Mouse (Mus musculus) left cerebral cortex, adult 2 months (tissue): Measurements from ENCODE around the gene Gm39566. TPM values are rescaled to one million over a fixed set of nuclear protein-coding genes. Genes with fewer than 3 reads are reported as not detected.
"Not testable (repeated sequence)": the region's sequence is repeated elsewhere in the genome, so short reads cannot be mapped to it uniquely, and the experiment has no call there.

ENCODE experiments used
- DNase-seq, 2 experiments: peaks; one replicate each; pipeline ENCODE4 v3.0.0; 2021 to 2022; ENCODE audit warnings: low spot score in 2 of 2, mixed read lengths in 1 of 2; ENCODE audit errors: extremely low spot score in 1 of 2
- H3K27ac ChIP-seq: fragments of 200-600 bp; 2 replicates; pipeline ENCODE4 v1.8.1; 2022
- H3K4me3 ChIP-seq: fragments of 200-600 bp; 2 replicates; pipeline ENCODE4 v1.8.1; 2022
- CTCF ChIP-seq: fragments of 200-600 bp; IDR thresholded peaks from 2 replicates; pipeline ENCODE4 v1.8.1; 2022; ENCODE audit warnings: antibody characterized with exemption, mild to moderate bottlenecking, moderate library complexity
- intact Hi-C: fragments of 180-260 bp; cut with DNase I; formaldehyde crosslinking; loops from one replicate; pipeline ENCODE4 v1.15.1; 2025
- long read RNA-seq, 2 experiments: library from polyadenylated mRNA; stranded (forward); transcript quantifications; one replicate each; pipeline ENCODE4 v2.0.0; 2021; ENCODE audit warnings: borderline mapping rate in 2 of 2
- total RNA-seq, 2 experiments: library from RNA; stranded (reverse); gene quantifications; 2 replicates each; pipeline ENCODE4 v1.2.3; 2021

Gene Gm39566
- total RNA-seq: not detected
- long read RNA-seq, experiment 1: 0 reads
- long read RNA-seq, experiment 2: 0 reads

DNA sequence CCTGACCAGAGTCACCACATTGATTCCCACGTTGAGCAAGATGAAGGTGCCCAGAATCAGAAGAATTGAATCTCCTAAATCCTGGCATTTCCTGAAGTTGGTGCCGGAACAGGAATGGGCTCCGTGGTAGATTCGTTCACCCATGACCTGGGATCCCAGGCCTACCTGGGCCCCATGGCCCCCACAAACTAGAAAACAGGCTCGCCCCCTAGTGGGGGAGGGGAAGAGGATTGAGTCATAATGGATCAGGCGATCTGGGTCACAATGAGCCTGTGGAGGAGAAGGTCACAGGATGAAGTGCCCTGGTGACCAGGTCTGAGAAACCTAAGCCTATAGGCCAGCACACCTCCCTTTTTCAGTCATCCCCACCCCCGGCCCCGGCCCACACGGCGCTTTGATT, at the start of gene Gm39566:
Gm39566 (minus strand) TSS at position 144 of the 400 bp plus-strand sequence.
- no peak for TF ChIP-seq CTCF
- intact Hi-C loops: no loop called here
- DNase-seq: no peak
- Histone ChIP-seq H3K4me3 (no peak within 1 kb of the TSS), H3K27ac (no peak within 1 kb of the TSS)

- DNase-seq: no peak
- no peak overlapping the region for H3K27ac ChIP-seq
- no peak for TF ChIP-seq CTCF
- intact Hi-C loops: loop anchor here (5.0 kb wide), 1 partner anchor 52 kb away; no protein-coding TSS in a partner anchor
- H3K4me3 ChIP-seq: no peak overlapping the region
Measured at GRCm38 (mm10) chr11:69864138-69864860, 49.2 kb upstream of the Gm39566 start.

DNA sequence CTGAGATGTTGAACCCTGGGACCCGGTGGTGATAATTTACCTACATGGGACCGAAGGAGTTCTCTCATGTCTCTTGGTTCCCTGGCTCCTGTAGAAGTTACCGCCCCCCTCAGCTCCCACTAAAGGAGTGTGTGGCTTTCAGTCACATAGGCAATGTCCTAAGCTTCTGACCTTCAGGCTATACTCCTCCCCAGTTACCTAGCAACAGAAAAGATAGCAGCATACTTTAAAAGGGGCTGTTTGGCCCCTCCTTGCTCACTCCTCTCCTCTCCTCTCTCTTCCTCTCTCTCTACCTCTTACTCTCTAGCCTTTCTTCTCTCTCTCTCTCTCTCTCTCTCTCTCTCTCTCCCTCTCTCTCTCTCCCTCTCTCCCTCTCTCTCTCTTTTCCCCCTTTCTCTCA, 48.6 kb upstream of the Gm39566 start:
- intact Hi-C loops: loop anchor here (5.0 kb wide), 1 partner anchor 51 kb away; no protein-coding TSS in a partner anchor
- H3K27ac ChIP-seq, DNase-seq, H3K4me3 ChIP-seq: not testable (repeated sequence)

- no peak for TF ChIP-seq CTCF
- Histone ChIP-seq H3K27ac (no peak within 1 kb of the TSS), H3K4me3 (no peak within 1 kb of the TSS)
- no peak for DNase-seq
- intact Hi-C loops: no loop called here
Measured at GRCm38 (mm10) chr11:69858113-69858998, 43.3 kb upstream of the Gm39566 start, which contains the start of gene Tnk1. Gene Tnk1, minus strand, starts transcription at chr11:69858730.

DNA sequence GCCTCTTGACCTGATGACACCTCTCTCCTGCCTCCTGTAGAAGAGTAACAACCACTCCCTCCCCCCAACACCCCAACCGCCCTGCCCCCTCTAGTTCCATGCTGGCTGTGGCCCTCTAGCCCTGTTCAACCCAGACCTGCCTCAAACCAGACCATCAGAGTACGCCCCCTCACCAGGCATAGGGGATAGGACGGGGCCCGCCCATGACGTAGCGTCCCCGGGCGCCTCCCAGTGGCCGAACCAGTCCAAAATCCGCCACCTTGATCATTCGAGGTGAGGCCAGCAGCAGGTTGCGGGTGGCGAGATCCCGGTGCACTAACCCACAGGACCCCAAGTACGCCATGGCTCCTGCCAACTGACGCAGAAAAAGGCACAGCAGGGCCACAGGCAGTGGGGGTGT, 40.2 kb upstream of the Gm39566 start:
- intact Hi-C loops: no loop called here
- Histone ChIP-seq H3K27ac (no peak overlapping the region), H3K4me3 (no peak overlapping the region)
- DNase-seq: no peak
- peak; percentile 46 for TF ChIP-seq CTCF

DNA sequence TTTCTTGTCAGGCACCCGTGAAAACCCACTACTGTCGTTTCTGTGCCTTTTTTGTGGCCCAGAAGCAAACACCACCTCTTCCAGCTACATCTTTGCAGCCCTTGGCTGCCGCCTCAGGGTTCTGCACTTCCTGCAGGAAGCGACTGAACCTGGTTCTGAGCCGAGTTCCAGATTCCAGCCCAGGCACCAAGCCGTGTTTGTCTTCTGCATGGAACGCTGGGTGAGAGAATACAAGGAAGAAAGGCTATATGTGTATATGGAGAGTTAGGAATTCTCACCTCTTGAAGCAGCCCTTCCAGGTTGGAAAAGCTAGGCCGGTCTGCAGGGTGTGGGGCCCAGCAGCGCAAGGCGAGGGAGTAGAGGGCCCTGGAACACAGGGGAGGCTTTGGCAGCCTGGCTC, 39.6 kb upstream of the Gm39566 start:
- no peak for TF ChIP-seq CTCF

DNA sequence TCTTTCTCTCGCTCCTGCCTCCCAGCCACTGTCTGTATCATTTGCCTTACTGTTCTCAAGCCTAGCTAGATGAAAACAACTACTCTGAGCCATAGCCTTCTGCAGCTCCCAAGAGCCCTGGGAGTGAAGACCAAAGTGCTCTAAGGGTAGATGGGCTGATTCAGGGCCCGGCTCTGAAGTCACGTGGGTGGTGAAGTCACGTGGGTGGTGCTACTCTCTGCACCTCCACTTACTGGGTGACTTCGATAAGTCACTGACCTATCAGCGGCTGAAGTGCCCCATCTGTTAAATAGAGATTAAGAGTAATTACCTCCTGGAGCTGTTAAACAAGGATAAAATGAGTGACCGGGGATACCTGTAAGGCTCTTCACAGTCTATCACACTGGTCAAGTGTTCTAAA, 38.9 kb upstream of the Gm39566 start:
- H3K27ac ChIP-seq: no peak overlapping the region
- TF ChIP-seq CTCF: no peak
- intact Hi-C loops: no loop called here
- no peak overlapping the region for H3K4me3 ChIP-seq
- no peak for DNase-seq

More for the DNA sequence above, 39.6 kb upstream of the Gm39566 start:
- H3K27ac ChIP-seq: no peak overlapping the region
- DNase-seq: no peak
- no peak overlapping the region for H3K4me3 ChIP-seq
- intact Hi-C loops: no loop called here

DNA sequence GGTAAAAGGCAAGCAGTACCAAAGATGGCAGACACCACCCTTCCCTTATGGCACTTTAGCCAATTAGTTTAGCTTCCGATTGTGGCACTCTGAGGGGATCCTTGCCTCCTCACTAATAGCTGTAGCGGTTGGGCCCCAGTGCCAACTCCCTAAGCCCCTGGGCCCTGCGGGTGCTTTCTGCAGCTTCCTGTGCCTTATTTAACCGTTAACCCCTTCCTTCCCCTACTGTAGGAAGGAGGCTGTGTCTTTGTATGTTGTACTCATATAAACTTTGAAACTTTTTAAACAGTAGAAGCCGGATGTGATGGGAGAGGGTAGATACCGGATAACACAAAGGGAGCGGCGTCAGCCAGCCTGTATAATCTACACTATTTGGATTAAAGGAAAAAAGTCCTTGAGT, 35.7 kb upstream of the Gm39566 start:
- no peak overlapping the region for H3K27ac ChIP-seq
- no peak overlapping the region for H3K4me3 ChIP-seq
- TF ChIP-seq CTCF: no peak
- intact Hi-C loops: no loop called here
- no peak for DNase-seq

GRCm38 (mm10) chr11:69849884-69850283, 34.8 kb upstream of the Gm39566 start:
- TF ChIP-seq CTCF: no peak
- no peak overlapping the region for H3K27ac ChIP-seq
- intact Hi-C loops: no loop called here
- H3K4me3 ChIP-seq: no peak overlapping the region
- DNase-seq: no peak

DNA sequence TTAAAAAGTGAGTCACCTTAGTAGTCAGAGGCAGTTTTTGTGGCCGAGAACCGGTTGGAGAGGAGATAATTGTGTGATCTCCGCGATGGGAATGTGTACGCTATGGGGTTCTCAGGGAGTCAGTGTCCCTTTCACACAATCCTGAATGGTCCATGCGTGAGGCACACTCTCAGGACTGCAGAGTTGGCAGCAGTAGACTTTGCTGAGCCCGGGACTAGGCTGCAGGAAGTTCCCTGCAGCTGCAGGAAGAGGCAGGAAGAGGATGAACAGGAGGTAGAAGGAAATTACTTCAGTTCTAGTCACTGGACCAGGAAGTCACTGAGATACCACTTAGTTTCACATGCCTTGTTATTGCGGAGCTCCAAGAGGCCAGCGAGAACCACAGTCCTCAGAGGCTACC, 34.0 kb upstream of the Gm39566 start:
- Histone ChIP-seq H3K27ac (no peak overlapping the region), H3K4me3 (no peak overlapping the region)
- intact Hi-C loops: no loop called here
- no peak for TF ChIP-seq CTCF
- no peak for DNase-seq

DNA sequence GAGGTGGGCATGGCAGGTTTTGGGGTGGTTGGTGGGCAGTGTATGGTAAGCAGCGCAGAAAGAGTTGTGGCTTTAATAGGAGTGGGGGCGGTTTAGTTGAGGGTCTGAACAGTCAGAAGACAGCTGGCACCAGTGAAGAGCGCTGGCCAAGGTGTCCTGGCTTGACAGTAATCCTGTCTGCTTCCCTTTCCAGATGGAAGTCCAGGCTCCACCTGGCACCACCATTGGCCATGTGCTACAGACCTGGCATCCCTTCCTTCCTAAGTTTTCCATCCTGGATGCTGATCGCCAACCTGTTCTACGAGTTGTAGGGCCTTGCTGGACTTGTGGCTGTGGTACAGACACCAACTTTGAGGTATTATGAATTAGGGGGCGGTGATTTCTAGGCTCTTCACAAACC, 32.9 kb upstream of the Gm39566 start:
- no peak for TF ChIP-seq CTCF
- Histone ChIP-seq H3K4me3 (no peak overlapping the region), H3K27ac (no peak overlapping the region)
- intact Hi-C loops: no loop called here
- no peak for DNase-seq
